Mouse (Mus musculus) embryonic fibroblast, embryonic 13.5 days (primary cell): ENCODE data around the gene Sec13.

Experiments
- CTCF ChIP-seq: IDR thresholded peaks from 2 replicates; pipeline ENCODE4 v1.5.1; 2011; ENCODE audit warnings: mild to moderate bottlenecking, control low read depth, low read length, moderate library complexity, borderline replicate concordance; ENCODE audit not compliant: insufficient read depth
- POLR2A ChIP-seq: IDR thresholded peaks from 2 replicates; pipeline ENCODE4 v1.6.1; 2011; ENCODE audit warnings: low read depth, mild to moderate bottlenecking, control low read depth, low read length, moderate library complexity

DNA sequence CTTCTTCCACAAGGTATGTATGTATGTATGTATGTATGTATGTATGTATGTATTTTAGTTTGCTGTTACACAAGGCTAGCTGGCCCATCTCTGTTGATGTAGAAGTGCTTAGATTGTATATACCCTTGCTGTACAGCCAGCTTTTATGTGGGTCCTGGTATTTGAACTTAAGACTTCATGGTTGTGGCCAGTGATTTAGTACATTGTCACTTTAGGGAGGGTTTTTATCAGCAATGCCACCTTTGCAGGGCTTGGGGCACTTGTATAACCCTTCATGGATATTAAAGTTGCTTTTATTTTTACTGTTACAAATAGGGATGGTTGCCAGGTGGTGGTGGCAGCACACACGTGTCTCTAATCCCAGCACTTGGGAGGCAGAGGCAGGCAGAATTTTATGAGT lies 45.3 kb downstream of the Sec13 start:
- TF ChIP-seq CTCF (no peak), POLR2A (no peak)
